Mouse (Mus musculus) spleen, adult 2 months (tissue): ENCODE measurements around the gene Set. TPM values are rescaled to one million over a fixed set of nuclear protein-coding genes. Genes with fewer than 3 reads are reported as not detected.

Experiments used
- DNase-seq, 2 experiments: peaks; one replicate each; pipeline versions ENCODE4 v3.0.0 to v3.0.0-alpha.2; 2012 to 2021; ENCODE audit warnings: low spot score in 2 of 2, low read depth in 1 of 2
- H3K27ac ChIP-seq: fragments of 200-500 bp; 2 replicates; pipeline ENCODE4 v1.5.1; 2012; ENCODE audit warnings: low read length, inconsistent platforms; ENCODE audit not compliant: insufficient read depth
- H3K27me3 ChIP-seq: fragments of 200-500 bp; 2 replicates; pipeline ENCODE4 v1.6.1; 2012; ENCODE audit warnings: mild to moderate bottlenecking, moderate library complexity, low read length, inconsistent platforms; ENCODE audit not compliant: control insufficient read depth, insufficient read depth
- H3K36me3 ChIP-seq: fragments of 200-500 bp; 2 replicates; pipeline ENCODE4 v1.6.1; 2012; ENCODE audit warnings: mild to moderate bottlenecking, low read length, inconsistent platforms; ENCODE audit not compliant: control insufficient read depth, insufficient read depth
- H3K4me1 ChIP-seq: fragments of 200-500 bp; 2 replicates; pipeline ENCODE4 v1.6.1; 2011; ENCODE audit warnings: inconsistent platforms; ENCODE audit not compliant: control insufficient read depth, insufficient read depth, insufficient read length
- H3K4me3 ChIP-seq: fragments of 200-500 bp; 2 replicates; pipeline ENCODE4 v1.5.1; 2011; ENCODE audit warnings: mild to moderate bottlenecking, inconsistent platforms; ENCODE audit not compliant: insufficient read depth, insufficient read length; ENCODE audit errors: extremely low read depth
- CTCF ChIP-seq: fragments of 200-500 bp; IDR thresholded peaks from 2 replicates; pipeline ENCODE4 v1.5.1; 2011; ENCODE audit warnings: mild to moderate bottlenecking, inconsistent platforms; ENCODE audit not compliant: insufficient read depth, insufficient read length, insufficient replicate concordance; ENCODE audit errors: extremely low read depth
- POLR2A ChIP-seq: fragments of 200-500 bp; IDR thresholded peaks from 2 replicates; pipeline ENCODE4 v1.6.1; 2011; ENCODE audit warnings: low read depth, low read length, inconsistent platforms
- WGBS: fragments of 180-500 bp; shearing (Covaris S2); methylation state at CpG from one replicate; pipeline ENCODE4 v1.1.7; 2018; 5-methylcytosine and 5-hydroxymethylcytosine counted together
- polyA plus RNA-seq: library from polyadenylated mRNA; depleted of rRNA; stranded (reverse); fragments of >200 nt; gene quantifications from 2 replicates; pipeline ENCODE4 v1.2.3, GENCODE M21; 2012

Set gene
- polyA plus RNA-seq, 1 experiment = 42.2 TPM

- no peak for TF ChIP-seq CTCF
- no peak overlapping the region for H3K27ac ChIP-seq
- peaks cover 44% of the 10 kb centered on the region for H3K36me3 ChIP-seq
- 58% methylated on average over 11 of the region's 11 CpGs for WGBS
- H3K27me3 ChIP-seq = no peaks in the 10 kb centered on the region
- H3K4me1 ChIP-seq = no peaks in the 10 kb centered on the region
- H3K4me3 ChIP-seq = no peak overlapping the region
- DNase-seq = no peak
These were observed 24.8 kb upstream of the Set start for GRCm38 (mm10) chr2:30032244-30032846.

GRCm38 (mm10) chr2:30032957-30033356 is 24.2 kb upstream of the Set start:
- no peak overlapping the region for H3K27ac ChIP-seq
- H3K4me1 ChIP-seq = no peaks in the 10 kb centered on the region
- WGBS = 91% methylated on average over 6 of the region's 6 CpGs
- H3K4me3 ChIP-seq = no peak overlapping the region
- peaks cover 38% of the 10 kb centered on the region for H3K36me3 ChIP-seq
- TF ChIP-seq CTCF (no peak), POLR2A (no peak)
- DNase-seq = no peak
- no peaks in the 10 kb centered on the region for H3K27me3 ChIP-seq

DNA sequence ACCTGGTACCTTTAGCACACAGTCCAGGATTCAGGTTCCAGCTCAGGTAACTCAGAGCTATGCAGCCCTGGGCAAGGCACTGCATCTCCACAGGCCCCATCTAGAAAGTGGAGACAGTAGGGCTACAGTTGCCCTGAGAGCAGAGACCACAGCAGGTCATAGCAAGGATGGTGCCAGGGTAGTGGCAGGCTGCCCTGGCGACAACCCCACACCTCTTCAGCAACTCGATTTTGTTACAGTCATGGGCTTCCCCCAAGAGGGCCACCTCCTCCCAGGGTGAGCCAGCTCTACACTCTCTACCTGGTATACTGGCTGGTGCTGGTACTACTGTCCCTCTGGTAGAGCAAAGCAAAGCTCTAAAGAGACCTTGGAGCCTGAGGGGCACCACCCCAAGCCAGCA is 19.4 kb upstream of the Set start:
- H3K4me3 ChIP-seq = no peak overlapping the region
- no peak for TF ChIP-seq CTCF
- no peak for TF ChIP-seq POLR2A
- no peaks in the 10 kb centered on the region for H3K4me1 ChIP-seq
- 84% methylated on average over 2 of the region's 2 CpGs for whole genome bisulfite sequencing
- DNase-seq = no peak
- no peaks in the 10 kb centered on the region for H3K36me3 ChIP-seq
- no peak overlapping the region for H3K27ac ChIP-seq
- no peaks in the 10 kb centered on the region for H3K27me3 ChIP-seq

DNA sequence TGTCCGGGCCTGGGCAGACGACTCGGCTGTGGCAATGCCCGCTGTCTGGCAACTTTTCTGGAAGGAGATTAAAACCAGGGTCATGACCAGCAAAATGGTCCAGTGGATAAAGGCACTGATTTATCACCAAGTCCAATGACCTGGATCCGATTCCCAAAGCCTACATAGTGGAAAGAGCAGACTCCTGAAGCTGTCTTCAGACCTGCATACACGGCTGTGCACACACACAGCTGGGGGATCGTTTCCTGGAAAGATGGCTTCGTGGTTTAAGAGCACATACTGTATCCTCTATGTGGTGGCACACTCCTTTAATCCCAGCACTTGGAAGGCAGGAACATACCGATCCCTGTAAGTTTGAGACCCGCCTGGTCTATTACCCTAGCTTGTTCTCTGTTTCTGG is 18.8 kb upstream of the Set start:
- Histone ChIP-seq H3K27me3 (no peaks in the 10 kb centered on the region), H3K4me3 (no peak overlapping the region), H3K36me3 (no peaks in the 10 kb centered on the region), H3K4me1 (no peaks in the 10 kb centered on the region), H3K27ac (no peak overlapping the region)
- DNase-seq = no peak
- TF ChIP-seq POLR2A (no peak), CTCF (no peak)
- WGBS = 89% methylated on average over 10 of the region's 10 CpGs

DNA sequence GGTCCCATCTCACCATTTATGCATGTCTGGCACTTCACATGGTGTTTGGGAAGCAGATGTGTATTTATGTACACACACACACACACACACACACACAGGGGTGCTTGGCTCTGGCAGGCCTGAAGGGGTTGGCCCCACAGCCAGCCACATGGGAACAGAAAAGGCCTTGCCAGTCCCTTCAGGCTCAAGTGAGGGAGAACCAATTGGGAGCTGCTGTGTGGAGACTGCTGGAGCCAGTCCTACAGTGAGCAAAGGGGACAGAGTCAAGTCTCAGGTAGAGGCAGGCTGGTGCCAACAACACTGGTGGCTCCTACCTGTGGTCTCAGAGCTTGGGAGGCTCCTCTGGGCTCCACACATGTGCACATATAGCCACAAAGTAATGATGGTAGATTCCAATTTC is 17.5 kb upstream of the Set start:
- no peak for DNase-seq
- H3K27ac ChIP-seq = no peak overlapping the region
- no peak for TF ChIP-seq POLR2A
- TF ChIP-seq CTCF = no peak
- H3K36me3 ChIP-seq = no peaks in the 10 kb centered on the region
- H3K4me3 ChIP-seq = no peak overlapping the region
- H3K4me1 ChIP-seq = no peaks in the 10 kb centered on the region
- H3K27me3 ChIP-seq = no peaks in the 10 kb centered on the region

DNA sequence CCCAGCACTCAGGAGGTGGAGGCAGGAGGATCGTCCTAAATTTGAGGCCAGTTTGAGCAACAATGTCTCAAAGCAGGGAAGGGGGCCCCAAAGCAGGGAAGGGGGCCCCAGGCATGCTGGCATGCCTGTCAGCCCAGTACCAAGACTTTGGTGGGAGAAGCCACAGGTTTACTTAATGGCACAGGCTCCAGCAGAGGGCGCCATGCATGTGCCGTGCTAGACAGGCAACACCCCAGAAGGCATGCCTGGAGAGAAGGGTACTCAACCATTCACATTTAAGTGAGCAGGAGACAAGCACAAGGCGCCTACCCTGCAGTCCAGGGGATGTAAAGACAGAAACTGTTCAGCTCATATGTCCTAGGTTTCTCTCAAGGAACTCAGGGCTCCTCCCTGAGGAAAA is 14.7 kb upstream of the Set start:
- Histone ChIP-seq H3K4me1 (no peaks in the 10 kb centered on the region), H3K27ac (no peak overlapping the region), H3K36me3 (no peaks in the 10 kb centered on the region), H3K27me3 (no peaks in the 10 kb centered on the region), H3K4me3 (no peak overlapping the region)
- TF ChIP-seq CTCF = peak; percentile 85; the same call in 1 of the 2 replicates
- no peak for TF ChIP-seq POLR2A
- WGBS = 6% methylated on average over 4 of the region's 4 CpGs
- DNase-seq = peak; percentile 64 to 83

DNA sequence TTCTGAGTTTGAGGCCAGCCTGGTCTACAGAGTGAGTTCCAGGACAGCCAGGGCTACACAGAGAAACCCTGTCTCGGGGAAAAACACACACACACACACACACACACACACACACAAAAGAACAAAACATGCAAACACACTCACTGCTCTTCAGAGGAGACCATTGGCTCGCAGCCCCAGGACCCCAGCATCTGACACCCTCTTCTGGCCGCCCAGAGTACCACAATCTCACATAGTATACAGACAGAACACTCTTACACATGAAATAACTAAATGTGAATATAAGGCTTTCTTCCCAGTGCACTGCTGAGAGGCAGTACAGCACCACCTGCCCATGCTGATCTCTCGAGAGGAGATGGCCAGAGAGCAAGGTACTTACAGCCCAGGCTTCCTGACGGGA is 12.6 kb upstream of the Set start:
- Histone ChIP-seq H3K27me3 (no peaks in the 10 kb centered on the region), H3K36me3 (no peaks in the 10 kb centered on the region), H3K4me1 (peaks cover 2% of the 10 kb centered on the region), H3K27ac (no peak overlapping the region), H3K4me3 (no peak overlapping the region)
- TF ChIP-seq CTCF (no peak), POLR2A (no peak)
- WGBS = 92% methylated on average over 5 of the region's 5 CpGs
- no peak for DNase-seq

DNA sequence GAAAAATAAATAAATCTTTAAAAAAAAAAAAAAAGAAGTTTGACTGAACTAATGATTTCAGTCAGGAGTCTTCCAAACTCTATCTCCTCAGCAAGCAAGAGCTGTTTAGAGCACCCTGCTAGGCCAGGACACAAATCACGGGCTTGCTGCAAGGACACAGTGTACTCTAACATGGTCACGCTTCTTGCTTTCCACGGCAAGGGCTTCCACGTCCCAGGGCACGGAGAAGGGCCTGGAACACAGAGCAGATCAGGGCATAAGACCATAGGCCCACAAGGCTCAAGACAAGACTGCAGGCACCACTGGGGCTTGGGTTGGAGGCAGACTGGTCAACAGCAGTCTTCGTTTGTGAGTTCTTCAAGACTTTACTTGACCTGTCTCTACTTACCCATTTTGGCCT is 10.1 kb upstream of the Set start:
- Histone ChIP-seq H3K27me3 (no peaks in the 10 kb centered on the region), H3K4me1 (peaks cover 2% of the 10 kb centered on the region), H3K27ac (no peak overlapping the region), H3K4me3 (no peak overlapping the region), H3K36me3 (no peaks in the 10 kb centered on the region)
- DNase-seq = no peak
- TF ChIP-seq CTCF (no peak), POLR2A (no peak)
- 98% methylated on average over 6 of the region's 6 CpGs for WGBS
